23 mouse cellular contexts compared by ENCODE assay signal in genomic region chr5:129844848-129845247, GRCm38 (mm10). TPM values are rescaled to one million over a fixed set of nuclear protein-coding genes. Genes with fewer than 3 reads are reported as not detected.
"Had no signal": no experiment of that assay in that cellular context is flagged by ENCODE, and none has a peak within 500 bp of the region (broad histone marks: within the 10 kb centered on the region; RNA-seq: fewer than 3 reads in every experiment).

No protein-coding gene starts in this region.

- H3K4me3 ChIP-seq: intestine, embryonic 15.5 days; layer of hippocampus, adult 2 months; limb, embryonic 10.5 days; limb, embryonic 13.5 days; liver, embryonic 13.5 days; midbrain, embryonic 12.5 days; myocyte; neural tube, embryonic 13.5 days; stomach, embryonic 15.5 days had no signal

- DNase-seq: kidney, adult 11 months; kidney, adult 9 months; kidney, postnatal 25 days; layer of hippocampus, adult 9-11 months; liver, embryonic 13.5 days; lung, adult 2 months; lung, postnatal 14 days; lung, postnatal 4 days; retina, postnatal 1 day; right cerebral cortex, postnatal 25 days; spleen, adult 18-20 months; thymus, adult 18-20 months; thymus, postnatal 36 days had no signal

- H3K27me3 ChIP-seq: intestine, embryonic 15.5 days; limb, embryonic 13.5 days; liver, embryonic 13.5 days; midbrain, embryonic 12.5 days; neural tube, embryonic 13.5 days; stomach, embryonic 15.5 days had no signal

- H3K27ac ChIP-seq: intestine, embryonic 15.5 days; layer of hippocampus, adult 2 months; limb, embryonic 10.5 days; limb, embryonic 13.5 days; liver, embryonic 13.5 days; midbrain, embryonic 12.5 days; neural tube, embryonic 13.5 days; stomach, embryonic 15.5 days had no signal

- H3K4me2 ChIP-seq: intestine, embryonic 15.5 days; limb, embryonic 13.5 days; liver, embryonic 13.5 days; midbrain, embryonic 12.5 days; neural tube, embryonic 13.5 days; stomach, embryonic 15.5 days had no signal

- H3K9me3 ChIP-seq: intestine, embryonic 15.5 days; limb, embryonic 10.5 days; midbrain, embryonic 12.5 days; neural tube, embryonic 13.5 days; stomach, embryonic 15.5 days had no signal

- H3K9ac ChIP-seq: intestine, embryonic 15.5 days; limb, embryonic 13.5 days; liver, embryonic 13.5 days; midbrain, embryonic 12.5 days; neural tube, embryonic 13.5 days; stomach, embryonic 15.5 days had no signal

- ATAC-seq: intestine, embryonic 15.5 days; midbrain, embryonic 16.5 days had no signal

- H3K4me1 ChIP-seq: stomach, embryonic 15.5 days had no signal

RNA-seq across cellular contexts. Expression of gene Zbed5, which starts 50.7 kb away (rescaled TPM):
- total RNA-seq: monocyte, adult 5-6 weeks had no signal

RNA-seq across cellular contexts. Expression of gene Phkg1, which starts 53.5 kb away (rescaled TPM):
- total RNA-seq: monocyte, adult 5-6 weeks had no signal
